ENCODE assay signal across 23 mouse cellular contexts in the genomic region with DNA sequence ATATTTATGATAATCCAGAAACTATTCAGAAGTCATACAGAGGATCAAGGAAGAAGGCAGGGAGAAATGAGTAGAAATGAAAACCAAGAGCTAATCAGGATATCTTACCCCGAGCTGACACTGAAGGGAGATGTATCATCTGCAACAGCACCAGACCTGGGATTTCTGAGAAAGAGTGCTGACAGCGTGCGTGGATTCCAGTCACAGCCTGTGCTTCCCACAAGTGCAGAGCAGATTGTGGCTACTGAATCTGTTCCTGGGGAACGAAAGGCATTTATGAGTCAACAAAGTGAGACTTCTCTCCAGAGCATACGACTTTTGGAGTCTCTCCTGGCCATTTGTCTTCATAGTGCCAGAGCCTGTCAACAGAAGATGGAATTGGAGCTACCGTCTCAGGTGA. TPM values are rescaled to one million over a fixed set of nuclear protein-coding genes. Genes with fewer than 3 reads are reported as not detected.
DNase-seq lines count a peak whose midpoint lies in the region; ATAC-seq and TF ChIP-seq lines count a peak whose summit lies in the region.
"Had no signal": no experiment of that assay in that cellular context is flagged by ENCODE, and none has a peak within 500 bp of the region (broad histone marks: within the 10 kb centered on the region; RNA-seq: fewer than 3 reads in every experiment).

No protein-coding gene starts in this region.

- ATAC-seq in Patski: peak; percentile 57
- ATAC-seq: intestine, postnatal 0 days; midbrain, embryonic 15.5 days had no signal

- peak; percentile 46 for DNase-seq in layer of hippocampus, adult 9-11 months
- no peak for DNase-seq in layer of hippocampus, adult 8-10 months (ENCODE audit: low spot score in 2 of 2)
- DNase-seq in Patski (ENCODE audit: low read depth, low spot score): no peak
- DNase-seq in brain, adult 2 months (ENCODE audit: low read depth, low spot score): peak; percentile 76
- DNase-seq in telencephalon, adult 2 months (ENCODE audit: low read depth, low spot score): peak; percentile 16
- DNase-seq in urinary bladder, postnatal 36 days (ENCODE audit: low spot score in 2 of 2): no peak
- DNase-seq: adrenal gland, postnatal 10 days; cerebellum, adult 18-20 months; cerebellum, postnatal 14 days; heart, adult 2 months; kidney, adult 9 months; kidney, postnatal 14 days; liver, embryonic 13.5 days; lung, adult 2 months; lung, postnatal 10 days; right cerebral cortex, postnatal 4 days; thymus, adult 2 months; thymus, postnatal 36 days had no signal

- H3K27me3 ChIP-seq in Patski: no peaks in the 10 kb centered on the region
- H3K27me3 ChIP-seq: CH12.LX; heart, embryonic 12.5 days; limb, embryonic 15.5 days; liver, embryonic 13.5 days; midbrain, embryonic 15.5 days had no signal

- CTCF ChIA-PET in Patski (lab: Charles Lee): interaction anchor here (1.0 to 2.0 kb wide), 3 partner anchors 24 to 122 kb away, joined by 3 to 10 read pairs (median 3); no protein-coding TSS in a partner anchor

- in situ Hi-C loops in Patski (cut with MboI; ENCODE audit: low pct_unique_long_range_greater_than_20kb): no loop called here

- TF ChIP-seq CTCF in Patski (IDR thresholded peaks at IDR 0.05): no peak

- POLR2A ChIA-PET in Patski (lab: Charles Lee): no interaction called here

RNA-seq across cellular contexts. Expression of gene Lyst, which starts 47.8 kb away (rescaled TPM):
- total RNA-seq in layer of hippocampus, adult 8-10 months (2022): 100 to 1,000 TPM in 1 of 4 experiments, 10 to 100 TPM in 3; 81.9 to 115 (median 89.3) TPM
- polyA plus RNA-seq in Patski (2021): 28.2 TPM

Comparison
In these comparisons a context has a peak if more than half of its experiments do, and no peak if none do; other contexts are left out.
1. DNase-seq: peak in layer of hippocampus, adult 9-11 months (single experiment), brain, adult 2 months (single experiment) and telencephalon, adult 2 months (single experiment); none in layer of hippocampus, adult 8-10 months (0 of 2), Patski (single experiment) and urinary bladder, postnatal 36 days (0 of 2).